Mouse (Mus musculus) left cerebral cortex, adult 8-10 months (tissue): ENCODE data around the gene Tnfaip8l2. TPM values are rescaled to one million over a fixed set of nuclear protein-coding genes. Genes with fewer than 3 reads are reported as not detected.
A peak's percentile ranks its signal among the peaks of the same experiment; 100 is the strongest.

Experiments
- DNase-seq, 2 experiments: peaks; one replicate each; pipeline ENCODE4 v3.0.0; 2022; ENCODE audit warnings: low spot score in 2 of 2
- total RNA-seq, 4 experiments: library from RNA; stranded (reverse); gene quantifications; 2 replicates each; pipeline ENCODE4 v1.2.4; 2022

The Tnfaip8l2 gene
- 1 to 10 TPM; 2.3 to 6.7 (median 4.3) TPM for total RNA-seq

DNA sequence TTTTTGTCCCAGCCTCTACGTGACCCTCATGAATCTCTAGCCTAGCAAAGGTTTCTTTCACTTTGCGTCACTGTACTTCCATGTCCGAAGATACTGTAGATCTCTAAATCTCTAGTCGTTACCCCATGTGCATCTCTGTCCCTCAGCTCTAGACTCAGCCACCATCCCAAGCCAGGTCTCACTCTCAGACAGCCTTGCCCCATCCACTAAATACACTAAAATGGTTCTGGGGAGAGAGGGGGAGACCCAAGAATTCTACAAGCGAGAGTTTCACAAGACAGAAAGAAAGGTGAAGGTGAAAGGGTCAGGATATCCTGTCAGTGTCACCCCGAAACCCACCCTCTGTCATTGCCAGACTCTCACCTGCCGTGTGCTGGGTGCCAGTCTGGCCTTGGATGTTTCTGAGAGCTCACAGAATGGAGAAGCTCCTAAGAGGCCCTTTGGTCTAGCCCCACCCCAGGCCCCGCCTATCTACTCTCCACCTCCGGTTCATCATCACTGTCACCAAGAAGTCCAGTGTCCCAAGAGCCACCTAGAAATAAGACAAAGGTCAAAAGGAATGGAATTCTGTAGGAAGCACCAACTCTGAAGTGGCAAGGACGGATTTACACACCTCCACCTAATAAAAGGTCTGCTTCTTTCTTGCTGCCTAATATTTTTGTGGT, at the start of gene Tnfaip8l2:
TSS of gene Tnfaip8l2 (minus strand) at position 409 of the 665 bp plus-strand sequence.
- DNase-seq, result no peak

DNA sequence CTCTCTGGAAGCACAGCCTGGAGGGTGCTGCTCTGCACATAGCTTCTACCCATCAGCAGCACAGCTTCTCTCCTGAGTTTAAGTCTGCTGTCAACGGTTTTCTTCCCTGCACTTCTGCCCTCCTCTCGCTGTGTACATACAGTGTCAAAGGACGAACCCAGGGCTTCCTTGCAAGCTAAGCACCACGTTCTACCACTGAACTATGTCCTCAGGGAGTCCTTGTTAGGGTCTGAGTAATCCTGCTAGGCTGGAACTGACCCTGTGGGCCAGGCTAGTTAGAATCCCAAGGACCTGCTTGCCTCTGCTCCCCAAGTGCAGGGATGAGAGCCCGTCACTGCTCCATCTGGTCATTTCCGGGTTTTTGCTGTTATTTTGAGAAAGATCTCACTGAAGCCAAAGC, 44.7 kb upstream of the Tnfaip8l2 start:
- no peak for DNase-seq

DNA sequence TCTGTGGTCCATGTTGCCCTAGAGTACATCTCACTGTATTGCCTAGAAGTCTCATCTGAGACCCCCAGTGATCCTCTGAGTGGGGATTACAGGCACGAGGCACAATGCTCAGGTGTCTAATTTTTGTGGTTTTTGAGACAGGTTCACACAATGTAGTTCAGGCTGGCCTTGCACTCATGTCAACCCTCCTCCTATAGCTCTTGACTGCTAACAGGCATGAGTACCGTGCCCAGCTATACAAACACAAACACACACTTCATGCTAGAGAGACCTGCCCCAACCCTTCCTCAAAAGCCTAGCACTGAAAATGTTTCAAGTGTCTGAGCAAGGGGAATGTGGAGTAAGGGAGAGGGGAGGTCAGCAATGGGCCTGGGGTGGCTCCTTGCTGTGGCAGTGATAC, 43.9 kb upstream of the Tnfaip8l2 start:
- DNase-seq, result no peak

- DNase-seq, result no peak
Observed at GRCm38 (mm10) chr3:95184796-95185577, 42.8 kb upstream of the Tnfaip8l2 start.

- no peak for DNase-seq
Observed at GRCm38 (mm10) chr3:95181841-95182240, 39.7 kb upstream of the Tnfaip8l2 start.

DNA sequence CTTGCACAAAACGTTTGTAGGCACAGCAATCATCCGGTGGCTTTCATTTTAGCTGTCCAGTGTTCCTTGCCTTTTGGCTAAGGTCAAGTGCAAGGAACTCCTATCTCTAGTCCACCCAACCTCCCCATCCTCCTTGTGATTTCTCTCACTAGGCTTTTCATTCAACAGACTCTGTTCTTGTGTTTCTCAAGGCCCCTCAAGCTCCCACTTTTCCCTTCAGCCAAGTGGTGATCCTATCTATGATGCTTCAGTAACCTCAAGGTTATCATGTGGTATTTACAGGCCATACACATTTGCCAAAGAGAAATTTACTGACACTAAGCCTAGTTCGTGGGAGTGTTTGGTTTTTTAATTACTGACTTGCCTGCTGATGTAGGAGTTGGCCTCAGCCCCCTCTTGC, 37.7 kb upstream of the Tnfaip8l2 start:
- DNase-seq, result no peak

DNA sequence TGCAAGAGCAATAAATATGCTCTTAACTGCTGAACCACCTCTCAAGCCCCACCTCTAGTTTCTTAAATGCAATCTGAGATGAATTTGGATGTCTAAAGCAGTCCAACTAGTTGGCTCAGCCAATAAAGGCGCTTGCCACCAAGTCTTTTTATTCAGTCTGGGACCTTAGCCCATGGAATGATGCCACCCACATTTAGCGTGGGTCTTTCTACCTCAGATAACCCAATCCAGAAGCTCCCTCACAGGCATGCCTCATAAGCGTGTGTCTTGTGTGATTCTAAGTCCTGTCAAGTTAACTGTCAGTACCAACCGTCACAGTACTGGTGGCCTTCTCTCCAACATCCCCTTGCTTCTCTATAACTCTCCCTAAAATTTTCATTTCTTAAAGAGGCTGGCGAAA, 36.8 kb upstream of the Tnfaip8l2 start:
- no peak for DNase-seq

GRCm38 (mm10) chr3:95177583-95177982, 35.4 kb upstream of the Tnfaip8l2 start:
- DNase-seq, result no peak

- DNase-seq, result no peak
Observed at GRCm38 (mm10) chr3:95176500-95176899, 34.3 kb upstream of the Tnfaip8l2 start.

GRCm38 (mm10) chr3:95174011-95174592, 31.9 kb upstream of the Tnfaip8l2 start:
- peak in 1 of 2 experiments; percentile 70 for DNase-seq

- no peak for DNase-seq
Observed at GRCm38 (mm10) chr3:95173256-95173949, 31.2 kb upstream of the Tnfaip8l2 start.

GRCm38 (mm10) chr3:95172526-95173255, 30.5 kb upstream of the Tnfaip8l2 start:
- DNase-seq, result no peak

DNA sequence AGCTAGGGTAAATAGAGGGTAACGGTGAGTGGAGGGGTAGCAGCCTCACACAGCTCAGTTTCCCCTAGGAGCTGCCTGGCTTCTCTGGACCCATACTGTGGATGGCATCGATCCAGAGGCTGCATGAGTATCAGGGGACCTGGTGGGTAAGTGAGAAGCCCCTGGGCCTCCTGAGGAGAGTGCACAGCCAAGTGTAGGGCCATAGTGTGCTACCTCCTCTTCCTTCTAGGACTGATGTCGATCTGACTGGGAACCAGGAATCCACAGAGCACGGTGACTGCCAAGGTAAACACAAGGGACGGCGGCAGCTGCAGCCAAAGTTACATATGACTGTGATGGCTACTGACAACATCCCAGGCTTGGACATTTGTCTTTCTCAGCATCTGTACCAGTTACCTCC, 28.9 kb upstream of the Tnfaip8l2 start:
- no peak for DNase-seq

GRCm38 (mm10) chr3:95169996-95170395, 27.8 kb upstream of the Tnfaip8l2 start:
- no peak for DNase-seq

DNA sequence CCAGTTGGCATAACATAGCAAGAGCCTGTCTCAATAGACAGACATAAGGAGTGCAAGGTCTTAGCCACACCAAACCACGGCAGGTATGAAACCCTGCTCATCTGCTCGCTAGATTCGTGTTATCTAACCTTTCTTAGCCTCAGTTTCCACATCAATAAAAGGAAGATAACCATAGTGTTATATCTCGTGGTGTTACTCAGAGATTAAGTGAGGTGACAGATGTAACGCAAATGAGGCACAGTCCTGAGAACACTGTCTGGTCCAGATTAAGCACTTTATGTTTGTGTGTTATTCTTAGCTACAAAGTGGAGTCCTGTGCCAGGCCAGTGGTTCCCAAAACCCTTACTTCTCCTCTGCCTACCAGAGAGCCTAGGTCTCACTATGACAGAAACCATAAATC, 22.7 kb upstream of the Tnfaip8l2 start:
- DNase-seq, result no peak

DNA sequence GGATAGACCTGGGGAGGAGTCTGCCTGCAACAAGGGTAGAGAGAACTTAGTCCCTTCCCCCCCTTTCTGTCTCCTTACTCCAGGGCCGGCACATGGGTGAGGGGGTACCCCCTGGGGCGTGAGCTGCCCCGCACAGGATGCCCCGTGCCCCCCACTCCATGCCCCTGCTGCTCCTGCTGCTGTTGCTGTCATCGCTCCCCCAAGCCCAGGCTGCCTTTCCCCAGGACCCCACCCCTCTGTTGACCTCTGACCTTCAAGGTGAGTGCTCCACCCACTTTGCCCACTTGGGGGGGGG, 22.0 kb upstream of the Tnfaip8l2 start:
- DNase-seq, result no peak

- DNase-seq, result no peak
Observed at GRCm38 (mm10) chr3:95163419-95164255, 21.5 kb upstream of the Tnfaip8l2 start.

DNA sequence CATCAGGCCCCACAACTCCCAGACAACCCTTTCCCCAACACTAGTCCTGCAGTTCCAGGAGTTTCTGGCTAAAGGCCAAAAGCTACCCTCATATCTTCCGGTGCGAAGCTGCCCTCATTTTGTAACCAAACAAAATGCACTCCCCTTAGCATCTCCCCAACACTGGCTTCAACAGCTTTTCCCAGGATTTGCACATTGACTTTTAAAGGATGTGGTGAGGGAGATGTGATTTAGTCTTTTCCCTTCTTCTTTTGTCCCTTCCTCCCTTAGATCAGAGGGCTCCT, 20.1 kb upstream of the Tnfaip8l2 start:
- no peak for DNase-seq

- no peak for DNase-seq
Observed at GRCm38 (mm10) chr3:95161618-95162344, 19.6 kb upstream of the Tnfaip8l2 start.

GRCm38 (mm10) chr3:95161041-95161551, 18.9 kb upstream of the Tnfaip8l2 start:
- no peak for DNase-seq
